Mouse (Mus musculus) frontal cortex, postnatal 14 days (tissue): Measurements from ENCODE around the gene Gm44965.

ENCODE experiments used
- DNase-seq, 2 experiments: peaks; one replicate each; pipeline ENCODE4 v3.0.0; 2022; ENCODE audit warnings: low spot score in 2 of 2

Gm44965 gene

GRCm38 (mm10) chr6:48665471-48665870 is 71.7 kb downstream of the Gm44965 start:
- no peak for DNase-seq

- no peak for DNase-seq
These were observed 72.4 kb downstream of the Gm44965 start for GRCm38 (mm10) chr6:48666159-48666586.

DNA sequence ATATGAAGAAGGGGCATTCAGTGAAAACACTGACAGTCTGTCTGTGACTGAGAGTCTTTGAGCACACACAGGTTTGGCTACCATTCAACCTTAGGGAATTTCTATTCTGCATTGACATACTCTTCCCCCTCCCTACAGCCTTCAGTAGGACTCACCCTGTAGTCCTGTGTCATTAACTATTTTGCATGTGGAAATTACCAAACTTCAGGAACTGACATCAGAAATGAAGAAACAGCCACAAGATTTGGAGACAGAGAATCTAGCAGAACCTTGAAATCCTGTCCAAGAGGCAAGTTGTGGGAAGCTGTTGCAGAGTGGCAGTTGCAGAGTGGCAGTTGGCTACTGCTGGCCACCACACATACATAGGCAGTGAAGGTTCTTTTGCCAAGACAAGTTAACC is 74.3 kb downstream of the Gm44965 start:
- DNase-seq: no peak
